Mouse (Mus musculus): ENCODE data around the gene Sec61g. TPM values are rescaled to one million over a fixed set of nuclear protein-coding genes. Genes with fewer than 3 reads are reported as not detected.

Gene Sec61g
- 10 to 100 TPM in 1 of 2 experiments, 1 to 10 TPM in 1; 9.1 to 14.3 TPM for total RNA-seq (2023)

DNA sequence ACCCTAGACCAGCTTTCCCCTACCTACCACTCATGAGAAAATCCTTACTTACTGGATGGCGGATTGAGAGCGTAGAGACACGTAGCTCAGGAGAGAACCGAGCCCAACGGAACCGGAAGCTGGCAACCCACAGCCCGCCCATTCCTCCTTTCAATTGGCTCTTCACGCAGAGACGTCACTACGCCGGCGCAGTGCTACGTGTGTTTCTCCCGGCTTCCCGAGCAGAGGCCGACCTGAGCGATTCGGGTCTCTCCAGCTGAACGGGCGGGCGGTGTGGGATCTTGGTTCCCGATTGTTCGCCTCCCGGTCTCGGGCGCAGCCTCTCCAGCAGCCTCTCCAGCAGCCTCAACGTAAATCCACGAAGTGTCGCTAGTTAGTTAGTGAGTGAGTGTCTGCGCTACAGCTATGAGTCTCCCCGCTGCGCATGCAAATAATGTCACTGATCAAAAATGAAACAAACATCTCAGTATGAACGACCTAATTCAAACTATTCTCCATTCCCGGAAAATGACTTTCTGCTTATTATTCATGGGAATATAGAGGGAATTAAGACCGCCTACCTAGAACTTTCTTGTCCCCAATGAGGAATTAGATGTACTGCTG, at the start of gene Sec61g:
Gene Sec61g, minus strand, starts transcription at position 433 of the 603 bp plus-strand sequence.

Other genes with a start within 250 kb of the Sec61g start
- not detected for gene Egfr, start 243.7 kb upstream of the Sec61g start, total RNA-seq (2023)